Comparison of ENCODE assay signal across 7 mouse cellular contexts in genomic region chr5:31221304-31221945, GRCm38 (mm10). TPM values are rescaled to one million over a fixed set of nuclear protein-coding genes. Genes with fewer than 3 reads are reported as not detected.
A peak's percentile ranks its signal among the peaks of the same experiment; 100 is the strongest.
DNase-seq lines count a peak whose midpoint lies in the region; ATAC-seq and TF ChIP-seq lines count a peak whose summit lies in the region.

No protein-coding gene starts in this region.

- H3K27ac ChIP-seq in bone marrow macrophage, adult 2 months (ENCODE audit: insufficient read depth, low read depth, low read length): peak overlapping the region; percentile 82
- peak overlapping the region; percentile 87 for H3K27ac ChIP-seq in forebrain, embryonic 13.5 days
- H3K27ac ChIP-seq in kidney, embryonic 16.5 days (ENCODE audit: low read length): peak overlapping the region; percentile 97

- H3K36me3 ChIP-seq in forebrain, embryonic 13.5 days (ENCODE audit: poor library complexity, severe bottlenecking): no peaks in the 10 kb centered on the region
- no peaks in the 10 kb centered on the region for H3K36me3 ChIP-seq in kidney, embryonic 16.5 days (ENCODE audit: insufficient read depth, low read length)

- peak overlapping the region; percentile 84 for H3K4me3 ChIP-seq in bone marrow macrophage, adult 2 months (ENCODE audit: insufficient read depth, low read length)
- H3K4me3 ChIP-seq in forebrain, embryonic 13.5 days: peak overlapping the region; percentile 90
- H3K4me3 ChIP-seq in kidney, embryonic 16.5 days (ENCODE audit: low read length): peak overlapping the region; percentile 86

- 10% methylated on average over 11 of the region's 11 CpGs for WGBS in forebrain, embryonic 13.5 days
- WGBS in kidney, embryonic 16.5 days: 13% methylated on average over 11 of the region's 11 CpGs

- H3K4me2 ChIP-seq in forebrain, embryonic 13.5 days: peak overlapping the region; percentile 79
- peak overlapping the region; percentile 87 for H3K4me2 ChIP-seq in kidney, embryonic 16.5 days (replicated peaks; ENCODE audit: low read depth, low read length)

- H3K9ac ChIP-seq in forebrain, embryonic 13.5 days: peak overlapping the region; percentile 92
- H3K9ac ChIP-seq in kidney, embryonic 16.5 days (replicated peaks; ENCODE audit: low read length): peak overlapping the region; percentile 94

- peak; percentile 31; the same call in 1 of the 2 replicates for TF ChIP-seq CTCF in bone marrow macrophage, adult 2 months (IDR thresholded peaks at IDR 0.05; ENCODE audit: low read depth, low read length)

- H3K27me3 ChIP-seq in forebrain, embryonic 13.5 days: no peaks in the 10 kb centered on the region
- no peaks in the 10 kb centered on the region for H3K27me3 ChIP-seq in kidney, embryonic 16.5 days (ENCODE audit: insufficient read depth, low read length)

- no peak; the same call in 1 of the 2 replicates for ATAC-seq in forebrain, embryonic 13.5 days
- ATAC-seq in kidney, embryonic 16.5 days (ENCODE audit: low FRiP score, low TSS enrichment): no peak
- 0 out of 2 replicates have a peak, but pooled peaks have one; percentile 42 for ATAC-seq in megakaryocyte-erythroid progenitor cell, adult 5-6 weeks (replicated peaks; ENCODE audit: low FRiP score, low TSS enrichment, poor library complexity, severe bottlenecking)

- no peak for TF ChIP-seq POLR2A in bone marrow macrophage, adult 2 months (IDR thresholded peaks at IDR 0.05; ENCODE audit: borderline replicate concordance, low read depth, low read length)

- peak; percentile 40 for DNase-seq in right cerebral cortex, postnatal 14 days
- no peak for DNase-seq in right cerebral cortex, postnatal 36 days (ENCODE audit: low spot score in 2 of 2)
- DNase-seq in thymus, postnatal 10 days (ENCODE audit: low spot score in 2 of 2): peak; percentile 31 to 35

- H3K4me1 ChIP-seq in bone marrow macrophage, adult 2 months (ENCODE audit: control insufficient read depth, insufficient read depth, low read length): peaks cover 6% of the 10 kb centered on the region
- peaks cover 18% of the 10 kb centered on the region for H3K4me1 ChIP-seq in forebrain, embryonic 13.5 days
- H3K4me1 ChIP-seq in kidney, embryonic 16.5 days (ENCODE audit: insufficient read depth, low read length): peaks cover 8% of the 10 kb centered on the region

- H3K9me3 ChIP-seq in forebrain, embryonic 13.5 days (replicated peaks): no peaks in the 10 kb centered on the region
- no peaks in the 10 kb centered on the region for H3K9me3 ChIP-seq in kidney, embryonic 16.5 days (ENCODE audit: low read length)

RNA-seq across cellular contexts. Expression of gene Ppm1g, which starts 0.9 kb away (rescaled TPM):
- polyA plus RNA-seq in bone marrow macrophage, adult 2 months (2012; ENCODE audit: insufficient read depth, insufficient read length, missing spikeins): 61.2 and 67.7 TPM in 2 replicates
- 164 and 176 TPM in 2 replicates for polyA plus RNA-seq in forebrain, embryonic 13.5 days (2015; fragmentation: Nextera tagmentation; extraction: Ambion mirVana)
- polyA plus RNA-seq in kidney, embryonic 16.5 days (2015; fragmentation: Nextera tagmentation; extraction: Ambion mirVana): 138 and 139 TPM in 2 replicates
- total RNA-seq in megakaryocyte-erythroid progenitor cell, adult 5-6 weeks (2014; fragmentation: Nextera tagmentation): 295 and 300 TPM in 2 replicates
- total RNA-seq in megakaryocyte-erythroid progenitor cell, adult 5-6 weeks (2017): 329 and 355 TPM in 2 replicates

RNA-seq across cellular contexts. Expression of gene Nrbp1, which starts 19.2 kb away (rescaled TPM):
- 84.1 and 85.8 TPM in 2 replicates for polyA plus RNA-seq in bone marrow macrophage, adult 2 months (2012; ENCODE audit: insufficient read depth, insufficient read length, missing spikeins)
- polyA plus RNA-seq in forebrain, embryonic 13.5 days (2015; fragmentation: Nextera tagmentation; extraction: Ambion mirVana): 137 and 145 TPM in 2 replicates
- 179 and 182 TPM in 2 replicates for polyA plus RNA-seq in kidney, embryonic 16.5 days (2015; fragmentation: Nextera tagmentation; extraction: Ambion mirVana)
- total RNA-seq in megakaryocyte-erythroid progenitor cell, adult 5-6 weeks (2014; fragmentation: Nextera tagmentation): 43.4 and 51.1 TPM in 2 replicates
- total RNA-seq in megakaryocyte-erythroid progenitor cell, adult 5-6 weeks (2017): 64.9 and 75.5 TPM in 2 replicates

RNA-seq across cellular contexts. Expression of gene Zfp513, which starts 19.3 kb away (rescaled TPM):
- polyA plus RNA-seq in bone marrow macrophage, adult 2 months (2012; ENCODE audit: insufficient read depth, insufficient read length, missing spikeins): 32.3 and 33.1 TPM in 2 replicates
- polyA plus RNA-seq in forebrain, embryonic 13.5 days (2015; fragmentation: Nextera tagmentation; extraction: Ambion mirVana): 13.3 and 13.4 TPM in 2 replicates
- 9.9 and 10.9 TPM in 2 replicates for polyA plus RNA-seq in kidney, embryonic 16.5 days (2015; fragmentation: Nextera tagmentation; extraction: Ambion mirVana)
- total RNA-seq in megakaryocyte-erythroid progenitor cell, adult 5-6 weeks (2014; fragmentation: Nextera tagmentation): 5.3 and 5.5 TPM in 2 replicates
- 3.2 and 5.6 TPM in 2 replicates for total RNA-seq in megakaryocyte-erythroid progenitor cell, adult 5-6 weeks (2017)

RNA-seq across cellular contexts. Expression of gene Gm9970, which starts 19.6 kb away (rescaled TPM):
- not detected in 2 replicates for polyA plus RNA-seq in bone marrow macrophage, adult 2 months (2012; ENCODE audit: insufficient read depth, insufficient read length, missing spikeins)
- 0.44 TPM in 1 of 2 replicates, not detected in the other for polyA plus RNA-seq in forebrain, embryonic 13.5 days (2015; fragmentation: Nextera tagmentation; extraction: Ambion mirVana)
- polyA plus RNA-seq in kidney, embryonic 16.5 days (2015; fragmentation: Nextera tagmentation; extraction: Ambion mirVana): 0.52 TPM in 1 of 2 replicates, not detected in the other
- total RNA-seq in megakaryocyte-erythroid progenitor cell, adult 5-6 weeks (2014; fragmentation: Nextera tagmentation): not detected in 2 replicates
- not detected in 2 replicates for total RNA-seq in megakaryocyte-erythroid progenitor cell, adult 5-6 weeks (2017)

RNA-seq across cellular contexts. Expression of gene Eif2b4, which starts 28.2 kb away (rescaled TPM):
- 28.3 and 28.9 TPM in 2 replicates for polyA plus RNA-seq in bone marrow macrophage, adult 2 months (2012; ENCODE audit: insufficient read depth, insufficient read length, missing spikeins)
- 75.8 and 77.9 TPM in 2 replicates for polyA plus RNA-seq in forebrain, embryonic 13.5 days (2015; fragmentation: Nextera tagmentation; extraction: Ambion mirVana)
- 76.1 and 81.5 TPM in 2 replicates for polyA plus RNA-seq in kidney, embryonic 16.5 days (2015; fragmentation: Nextera tagmentation; extraction: Ambion mirVana)
- 116 and 148 TPM in 2 replicates for total RNA-seq in megakaryocyte-erythroid progenitor cell, adult 5-6 weeks (2014; fragmentation: Nextera tagmentation)
- 40.0 and 59.0 TPM in 2 replicates for total RNA-seq in megakaryocyte-erythroid progenitor cell, adult 5-6 weeks (2017)

Comparison
In these comparisons a context has a peak if more than half of its experiments do, and no peak if none do; other contexts are left out.
1. DNase-seq: peak in right cerebral cortex, postnatal 14 days (single experiment) and thymus, postnatal 10 days (2 of 2); none in right cerebral cortex, postnatal 36 days (0 of 2).
2. Peak in every context shown above with its lines, with median percentiles within 50 percentile points of each other: H3K27ac ChIP-seq and H3K4me3 ChIP-seq.